Mouse (Mus musculus) embryonic stem cell, embryonic (primary cell): ENCODE measurements around the gene Dscaml1.

Source experiments
- CTCF ChIA-PET, 4 experiments: fragments of 300-600 bp in 2 of 4; fragments of 350-600 bp in 2 of 4; sonication (Branson Sonifier 250); formaldehyde crosslinking; loops; one replicate each; lab custom pipeline; 2022; ENCODE audit warnings: inconsistent platforms in 2 of 4; lab: Charles Lee
- POLR2A ChIA-PET, 4 experiments: fragments of 300-600 bp in 2 of 4; fragments of 350-600 bp in 2 of 4; sonication (Branson Sonifier 250); formaldehyde crosslinking; loops; one replicate each; lab custom pipeline; 2022; ENCODE audit warnings: antibody characterized with exemption in 4 of 4, inconsistent platforms in 1 of 4; lab: Charles Lee

Dscaml1 gene

DNA sequence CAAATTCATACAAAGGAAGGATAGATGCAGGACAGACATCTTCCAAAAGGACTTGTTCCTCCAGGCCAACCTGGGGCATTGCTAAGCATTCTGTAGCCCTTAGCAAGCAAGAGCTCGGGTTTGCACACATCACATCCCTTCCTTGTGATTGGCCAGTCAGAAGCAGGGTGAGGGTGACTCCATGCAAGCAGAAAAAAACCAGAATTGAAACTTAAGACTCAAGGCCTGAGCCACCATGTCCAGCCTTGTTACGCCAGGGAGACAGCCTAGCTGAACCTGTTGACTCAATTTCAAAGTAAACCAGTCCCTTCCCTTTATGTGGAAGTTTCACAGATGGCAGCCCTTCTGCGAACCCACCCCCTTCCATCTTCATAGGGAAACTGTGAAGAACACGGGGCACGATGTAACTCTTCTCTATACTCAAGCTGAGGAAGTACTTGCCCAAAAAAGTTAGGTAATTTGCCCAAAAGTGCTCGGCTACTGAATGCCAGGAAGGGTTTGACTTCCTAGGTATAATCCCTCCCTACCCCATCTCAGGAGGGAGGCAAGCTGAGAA is 218.5 kb downstream of the Dscaml1 start:
- ChIA-PET CTCF (no interaction called here), POLR2A (no interaction called here)

DNA sequence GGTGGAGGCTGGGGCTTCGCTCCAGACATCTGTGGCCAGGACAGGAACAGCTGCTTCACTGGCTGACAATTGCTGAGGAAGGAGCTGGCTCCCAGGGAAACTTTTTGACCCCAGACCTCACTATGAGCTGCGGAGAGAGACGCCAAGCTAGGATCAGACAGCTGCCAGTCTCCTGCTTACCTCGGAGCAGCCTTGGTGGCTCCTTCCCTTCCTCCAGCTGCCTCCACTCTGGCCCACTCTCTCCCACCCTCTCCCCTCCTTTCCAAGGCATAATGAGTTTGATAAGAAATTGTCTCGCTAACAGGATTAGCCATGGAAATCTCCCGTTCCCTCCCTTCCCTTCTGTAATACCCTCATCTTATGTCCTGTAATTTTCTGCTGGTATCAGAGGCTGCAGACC is 219.1 kb downstream of the Dscaml1 start:
- CTCF ChIA-PET, result no interaction called here
- POLR2A ChIA-PET, result no interaction called here

DNA sequence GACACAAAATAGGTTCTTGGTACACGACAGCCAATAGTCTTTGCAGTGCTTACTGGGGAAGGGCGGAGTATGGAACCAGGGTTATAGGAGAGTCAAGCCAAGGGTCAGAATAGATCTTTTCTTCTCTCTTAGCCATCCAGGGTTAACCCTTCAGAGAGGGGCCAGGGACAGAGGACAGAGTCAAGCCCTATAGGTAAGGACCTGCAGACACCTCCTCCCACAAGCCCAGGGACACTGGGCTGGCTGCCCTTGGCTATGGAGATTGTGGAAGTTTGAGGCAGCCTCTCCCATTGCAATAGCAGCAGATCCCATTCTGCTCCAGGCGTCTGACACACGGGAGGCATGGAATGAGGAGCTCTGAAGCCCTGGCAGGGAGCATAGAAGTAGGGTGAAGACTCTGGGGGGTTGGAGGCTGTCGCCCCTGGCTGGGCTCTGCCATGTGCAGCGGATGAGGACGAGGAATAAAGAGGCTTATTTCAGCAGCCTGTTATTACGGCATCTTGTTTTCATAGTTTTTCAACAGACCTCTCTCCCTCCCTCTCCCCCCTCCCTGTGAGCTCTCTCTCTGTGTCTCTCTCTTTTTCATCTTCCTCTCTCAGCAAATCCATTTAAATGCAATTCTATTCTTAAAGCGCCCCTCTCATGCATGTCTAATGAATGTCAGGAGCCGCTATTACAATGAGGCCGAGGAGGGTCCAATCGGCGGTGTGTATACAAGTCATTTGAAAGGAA is 224.8 kb downstream of the Dscaml1 start:
- POLR2A ChIA-PET, result interaction anchor here in 1 of 4 experiments (0.6 to 1.4 kb wide), 3 partner anchors 19 to 139 kb away, joined by 3 to 4 read pairs (median 3); no protein-coding TSS in a partner anchor
- CTCF ChIA-PET, result no interaction called here

DNA sequence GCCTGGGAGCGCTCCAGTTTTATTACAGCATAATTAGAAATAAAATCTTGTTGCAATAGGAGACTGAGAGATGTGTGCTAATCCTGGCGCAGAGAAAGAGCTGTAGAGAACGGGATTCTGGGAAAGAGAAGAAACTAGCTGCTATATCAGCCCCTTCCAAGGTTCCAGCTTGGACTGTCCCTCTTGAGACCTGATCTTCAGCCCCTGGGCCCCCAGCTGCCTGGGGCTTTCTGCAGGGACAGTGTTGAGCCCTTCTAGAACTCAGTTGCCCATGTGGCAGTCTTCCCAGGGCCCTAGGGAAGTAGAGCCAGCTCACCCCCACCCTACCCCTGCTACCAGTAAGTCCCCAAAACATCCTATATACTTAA is 225.4 kb downstream of the Dscaml1 start:
- POLR2A ChIA-PET, result interaction anchor here in 1 of 4 experiments (0.9 to 1.4 kb wide), 2 partner anchors 20 to 138 kb away, joined by 3 to 4 read pairs; no protein-coding TSS in a partner anchor
- CTCF ChIA-PET, result no interaction called here

DNA sequence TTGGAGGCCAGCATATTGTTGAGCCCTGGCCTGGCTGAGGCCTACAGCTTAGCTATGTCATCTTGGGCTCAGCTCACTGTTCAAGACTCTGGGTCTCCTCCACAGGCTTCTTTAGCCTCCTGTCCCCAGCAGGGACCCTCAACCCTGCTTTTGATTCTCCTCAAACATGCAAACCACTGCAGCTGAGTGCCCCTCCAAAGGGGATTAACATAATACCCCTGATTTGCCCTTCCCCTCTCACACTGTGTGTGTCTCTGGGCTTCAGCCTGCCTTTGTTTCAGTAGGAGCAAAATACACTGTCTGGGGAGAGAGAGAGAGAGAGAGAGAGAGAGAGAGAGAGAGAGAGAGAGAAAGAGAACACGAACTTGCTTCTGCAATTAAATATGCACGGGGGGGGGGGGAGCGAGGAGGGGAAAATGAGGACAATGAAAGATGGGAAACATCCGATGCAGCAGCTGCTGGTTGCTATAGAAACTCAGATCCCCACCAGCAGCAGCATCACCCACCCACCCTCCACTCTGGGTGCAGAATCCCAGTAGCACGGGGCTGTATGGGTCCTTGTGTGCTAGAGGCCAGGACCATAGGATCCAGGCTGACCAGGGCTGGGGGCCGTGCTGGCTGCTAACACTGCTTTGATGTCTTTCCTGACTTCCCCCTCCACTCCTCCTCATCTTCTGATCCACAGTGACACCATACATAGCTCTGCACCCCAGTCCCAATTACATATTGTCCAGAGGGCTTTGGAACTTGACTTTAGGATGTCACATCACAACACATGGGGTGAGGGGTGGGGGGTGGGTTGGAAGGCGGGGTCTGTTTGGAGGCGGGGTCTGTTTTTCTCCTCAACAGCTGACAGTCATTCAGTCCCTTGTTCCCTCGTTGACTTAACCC is 231.0 kb downstream of the Dscaml1 start:
- CTCF ChIA-PET, result interaction anchor here in 2 of 4 experiments (0.7 kb wide), 2 partner anchors 31 to 98 kb away, joined by 3 read pairs; no protein-coding TSS in a partner anchor
- POLR2A ChIA-PET, result interaction anchor here in 1 of 4 experiments (0.6 to 0.7 kb wide), 2 partner anchors 9 to 277 kb away, joined by 4 read pairs; no protein-coding TSS in a partner anchor

GRCm38 (mm10) chr9:45660191-45660590 is 233.8 kb downstream of the Dscaml1 start:
- ChIA-PET POLR2A (interaction anchor here in 1 of 4 experiments (1.3 kb wide), 1 partner anchor 11 kb away, joined by 3 read pairs; no protein-coding TSS in a partner anchor), CTCF (interaction anchor here in 1 of 4 experiments (0.7 kb wide), 1 partner anchor 244 kb away, joined by 3 read pairs; no protein-coding TSS in a partner anchor)

- CTCF ChIA-PET, result no interaction called here
- POLR2A ChIA-PET, result no interaction called here
These were observed 236.0 kb downstream of the Dscaml1 start for GRCm38 (mm10) chr9:45662471-45662870.

DNA sequence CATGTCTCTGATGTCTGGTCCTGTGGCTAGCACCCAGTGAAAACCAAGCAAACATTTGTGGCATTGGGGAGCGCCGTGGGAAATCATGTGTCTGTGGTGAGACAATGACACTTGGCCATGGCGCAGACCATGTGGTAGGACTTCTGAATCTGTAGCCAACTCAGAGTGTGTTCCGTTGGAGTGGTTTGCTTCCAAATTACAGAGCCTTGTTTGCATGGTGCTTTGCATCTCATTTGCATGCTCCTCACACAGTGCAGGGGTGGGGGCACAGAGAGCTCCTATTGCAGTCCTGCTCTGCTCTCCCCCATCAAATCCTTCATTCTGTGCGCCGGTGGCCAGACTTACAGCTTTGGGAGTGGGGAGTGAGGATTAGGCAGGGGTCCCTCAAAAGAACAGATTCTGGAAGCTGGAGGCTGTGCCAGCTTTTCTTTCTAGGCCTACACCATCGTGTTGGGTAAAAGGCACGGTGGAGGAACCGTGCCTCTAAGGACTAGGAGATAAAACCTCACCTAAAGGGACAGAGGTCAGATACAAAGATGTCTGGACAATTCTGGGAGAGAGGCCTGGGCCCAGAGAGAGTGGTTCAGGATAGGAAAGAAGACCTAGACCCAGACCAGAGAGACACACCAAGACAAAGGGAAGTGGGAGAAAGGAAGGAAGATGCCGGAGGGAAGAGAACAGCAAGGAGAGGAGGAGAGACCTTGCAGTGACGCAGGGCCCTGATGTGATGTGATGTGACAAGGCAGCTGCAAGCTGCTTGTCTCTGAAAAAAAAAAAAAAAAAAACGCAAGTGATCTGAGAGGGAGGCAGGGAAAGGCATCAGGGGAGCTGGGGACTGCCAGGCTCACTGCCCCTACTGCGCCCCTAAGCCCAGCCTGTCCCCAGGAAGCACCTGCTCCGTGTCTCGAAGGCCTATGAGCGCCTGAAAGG is 237.2 kb downstream of the Dscaml1 start:
- ChIA-PET POLR2A (no interaction called here), CTCF (interaction anchor here in 1 of 4 experiments (0.5 kb wide), 1 partner anchor 474 kb away, joined by 4 read pairs; no protein-coding TSS in a partner anchor)

DNA sequence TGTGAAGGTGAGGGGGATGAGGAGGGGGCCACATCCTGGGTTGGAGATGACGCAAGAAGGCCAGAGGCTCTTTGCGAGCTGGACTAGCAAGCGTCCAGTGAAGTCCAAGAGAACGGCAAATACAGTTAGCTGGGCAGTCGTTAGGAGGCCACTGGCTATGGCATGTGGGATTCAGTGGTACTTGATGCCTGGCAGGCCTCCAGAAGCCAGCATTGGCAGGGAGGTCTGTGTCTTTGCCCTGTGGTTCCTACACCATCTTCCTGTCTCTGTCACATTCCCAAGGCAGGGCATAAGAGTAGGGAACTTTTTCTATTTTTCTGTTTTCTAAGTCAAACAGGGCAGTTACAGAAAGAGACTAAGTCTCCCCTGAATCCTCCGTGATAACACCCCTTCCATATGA is 237.9 kb downstream of the Dscaml1 start:
- CTCF ChIA-PET, result no interaction called here
- POLR2A ChIA-PET, result no interaction called here

GRCm38 (mm10) chr9:45664871-45665394 is 238.5 kb downstream of the Dscaml1 start:
- ChIA-PET POLR2A (no interaction called here), CTCF (interaction anchor here in 1 of 4 experiments (0.6 kb wide), 1 partner anchor 366 kb away, joined by 4 read pairs; no protein-coding TSS in a partner anchor)

- POLR2A ChIA-PET, result no interaction called here
These were observed 249.5 kb downstream of the Dscaml1 start for GRCm38 (mm10) chr9:45675931-45676330.

GRCm38 (mm10) chr9:45676578-45676977 is 250.2 kb downstream of the Dscaml1 start:
- CTCF ChIA-PET, result interaction anchor here in 2 of 4 experiments (0.7 to 1.5 kb wide), 2 partner anchors 44 to 78 kb away, joined by 3 read pairs; no protein-coding TSS in a partner anchor

More at GRCm38 (mm10) chr9:45675931-45676330, 249.5 kb downstream of the Dscaml1 start:
- CTCF ChIA-PET, result interaction anchor here in 2 of 4 experiments (0.7 to 1.5 kb wide), 2 partner anchors 45 to 79 kb away, joined by 3 read pairs; no protein-coding TSS in a partner anchor

GRCm38 (mm10) chr9:45677236-45677781 is 250.9 kb downstream of the Dscaml1 start:
- CTCF ChIA-PET, result no interaction called here
- POLR2A ChIA-PET, result interaction anchor here in 1 of 4 experiments (1.0 kb wide), 1 partner anchor 53 kb away, joined by 5 read pairs; no protein-coding TSS in a partner anchor

More at GRCm38 (mm10) chr9:45676578-45676977, 250.2 kb downstream of the Dscaml1 start:
- POLR2A ChIA-PET, result no interaction called here

DNA sequence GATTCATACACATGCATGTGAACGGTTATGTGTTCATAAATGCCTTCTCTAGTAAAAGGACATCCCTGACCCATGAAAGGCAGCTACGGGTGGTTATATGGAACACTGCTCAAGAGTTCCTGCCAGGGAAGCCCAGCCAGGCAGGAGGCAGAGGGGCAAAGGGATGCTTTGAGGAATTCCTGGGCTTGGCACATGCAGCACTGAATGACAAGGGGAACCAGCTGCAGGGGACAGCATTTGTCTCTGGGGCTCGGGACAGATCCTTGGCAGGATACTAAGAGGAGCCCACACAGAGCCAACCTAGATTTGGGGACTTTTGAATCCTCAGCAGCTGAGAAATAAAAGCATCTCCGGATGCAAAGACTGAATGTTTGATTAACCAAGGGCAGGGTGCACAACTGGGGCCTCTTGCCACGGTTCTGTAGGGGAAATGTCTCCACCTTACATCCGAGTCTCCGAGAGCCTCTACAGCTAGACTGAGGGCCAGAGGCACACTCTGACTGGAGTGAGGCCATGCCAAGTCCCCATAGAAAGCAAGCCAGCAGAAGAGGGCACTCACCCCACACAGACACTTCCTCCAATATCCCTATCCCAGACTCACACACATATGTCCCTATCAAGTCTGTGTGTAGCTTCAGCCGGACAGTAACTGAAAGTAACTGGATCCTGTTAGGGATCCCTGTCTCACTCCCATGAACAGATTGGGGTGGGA is 251.7 kb downstream of the Dscaml1 start:
- ChIA-PET POLR2A (interaction anchor here in 1 of 4 experiments (0.9 to 1.0 kb wide), 2 partner anchors 54 to 1452 kb away, joined by 3 to 5 read pairs; no protein-coding TSS in a partner anchor), CTCF (no interaction called here)

GRCm38 (mm10) chr9:45678664-45679026 is 252.2 kb downstream of the Dscaml1 start:
- POLR2A ChIA-PET, result interaction anchor here in 1 of 4 experiments (0.9 kb wide), 1 partner anchor 1453 kb away, joined by 3 read pairs; no protein-coding TSS in a partner anchor
- CTCF ChIA-PET, result no interaction called here

DNA sequence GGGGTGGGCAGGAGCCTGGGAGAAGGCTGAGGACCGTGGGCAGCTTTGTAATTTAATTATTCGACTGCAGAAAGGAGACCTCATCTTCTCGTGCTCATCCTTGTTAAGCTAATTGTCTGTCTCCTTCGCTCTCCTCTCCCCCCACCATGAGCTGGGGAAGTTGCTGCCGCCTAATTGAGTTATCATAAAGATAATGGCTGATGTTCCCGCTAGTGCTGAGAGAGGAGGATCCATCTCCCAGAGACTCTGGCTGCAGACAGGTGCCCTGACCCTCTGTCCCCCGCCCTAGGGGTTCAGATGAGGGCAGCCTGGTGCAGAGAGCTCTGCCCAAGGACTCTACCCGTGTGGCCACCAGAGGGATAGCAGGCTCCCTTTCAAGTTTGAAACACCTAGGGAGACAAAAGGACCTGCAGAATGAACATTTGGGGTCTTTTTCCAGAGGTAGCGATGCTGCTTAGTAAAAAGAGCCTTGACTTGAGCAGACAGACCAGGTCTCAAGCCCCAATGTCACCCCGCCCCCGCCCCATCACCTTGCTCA is 256.1 kb downstream of the Dscaml1 start:
- POLR2A ChIA-PET, result interaction anchor here in 1 of 4 experiments (0.5 kb wide), 1 partner anchor 17 kb away, joined by 3 read pairs; no protein-coding TSS in a partner anchor

More for the DNA sequence above, 256.1 kb downstream of the Dscaml1 start:
- CTCF ChIA-PET, result interaction anchor here in 1 of 4 experiments (0.6 kb wide), 1 partner anchor 72 kb away, joined by 3 read pairs; no protein-coding TSS in a partner anchor
